8 mouse cellular contexts compared by ENCODE assay signal in the genomic region with DNA sequence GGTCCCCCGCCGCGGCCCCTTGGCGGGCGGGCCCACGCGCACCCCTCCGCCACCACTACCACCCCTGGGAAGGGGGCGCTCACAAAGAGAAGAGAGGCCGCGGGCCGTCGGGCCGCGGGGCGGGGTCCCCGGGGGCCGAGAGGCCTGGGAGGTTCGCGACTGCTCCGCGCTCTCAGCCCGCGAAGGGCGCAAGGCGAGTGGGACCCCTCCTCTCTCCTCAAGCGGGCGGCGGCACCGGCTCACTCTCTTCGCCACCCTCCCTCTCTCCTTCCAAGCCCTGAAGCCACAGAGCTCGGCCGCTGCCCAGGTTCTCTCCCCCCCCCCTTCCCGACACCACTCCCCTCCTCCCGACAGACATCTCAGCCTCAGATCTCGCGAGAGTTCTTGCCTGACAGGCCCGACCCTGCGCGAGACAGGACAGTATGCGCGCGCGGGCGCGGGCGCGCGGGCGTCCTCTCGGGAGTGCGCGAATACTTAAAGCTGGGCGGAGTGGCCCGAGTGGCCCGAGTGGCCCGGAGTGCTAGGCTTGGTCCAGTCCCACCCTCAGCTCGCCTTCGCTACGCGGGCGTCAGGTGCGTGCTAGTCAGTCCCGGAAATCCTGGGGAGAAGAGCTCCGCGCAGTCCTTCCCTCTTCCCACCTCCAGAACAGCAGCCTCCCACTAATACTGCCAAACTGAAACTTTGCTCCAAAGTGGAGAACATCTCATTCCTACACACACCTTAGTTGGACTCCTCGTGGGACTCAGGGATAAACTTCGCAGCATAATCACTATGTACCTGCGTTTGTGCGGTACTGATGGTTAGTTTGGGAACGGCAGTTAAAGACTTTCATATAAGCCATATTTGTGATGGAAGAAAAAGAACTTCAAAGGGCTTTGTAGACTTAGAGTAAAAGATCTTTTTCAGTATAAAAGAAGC. TPM values are rescaled to one million over a fixed set of nuclear protein-coding genes. Genes with fewer than 3 reads are reported as not detected.
DNase-seq lines count a peak whose midpoint lies in the region; ATAC-seq and TF ChIP-seq lines count a peak whose summit lies in the region.

A gene (minus strand): TSS at position 278 of the 918 bp plus-strand sequence.

- peak within 1 kb of the TSS; percentile 97 for H3K9ac ChIP-seq in ES-E14 (ENCODE audit: insufficient read depth, low read depth, low read length, poor library complexity, severe bottlenecking)
- peak within 1 kb of the TSS; percentile 97 for H3K9ac ChIP-seq in forebrain, embryonic 15.5 days (replicated peaks)

- TF ChIP-seq CTCF in lung, adult 2 months (IDR thresholded peaks at IDR 0.05; ENCODE audit: insufficient read depth, low read length) = no peak

- H3K36me3 ChIP-seq in ES-E14 (ENCODE audit: control insufficient read depth, insufficient read depth, low read length, poor library complexity, severe bottlenecking) = 0 out of 2 replicates have a peak, but pooled peaks cover 2% of the 10 kb centered on the region
- no peaks in the 10 kb centered on the region for H3K36me3 ChIP-seq in forebrain, embryonic 15.5 days

- peak; percentile 65 for TF ChIP-seq POLR2A in lung, adult 2 months (IDR thresholded peaks at IDR 0.05; ENCODE audit: borderline replicate concordance, extremely low read depth, low read depth, low read length)

- DNase-seq in ES-E14 (ENCODE audit: low read depth, low spot score) = peak; percentile 96
- peak; percentile 95 for DNase-seq in cerebellum, adult 11-12 months
- peak; percentile 92 for DNase-seq in heart, postnatal 25 days (ENCODE audit: low spot score)
- DNase-seq in layer of hippocampus, adult 18-20 months (ENCODE audit: low spot score in 2 of 2) = peak; percentile 92 to 96
- DNase-seq in lung, adult 2 months = peak; percentile 92
- DNase-seq in thymus, adult 18-20 months = peak; percentile 89 to 93

- H3K4me3 ChIP-seq in ES-E14 (ENCODE audit: insufficient read depth in 1 of 2, low read depth in 1 of 2, low read length in 2 of 2, poor library complexity in 1 of 2, severe bottlenecking in 1 of 2) = peak within 1 kb of the TSS; percentile 85 to 91
- peak within 1 kb of the TSS; percentile 95 for H3K4me3 ChIP-seq in forebrain, embryonic 15.5 days
- H3K4me3 ChIP-seq in lung, adult 2 months (replicated peaks; ENCODE audit: extremely low read depth, low read depth, low read length) = peak within 1 kb of the TSS; percentile 85

- peaks cover 2 to 3% of the 10 kb centered on the region in 2 experiments; a peak in 2 of 4 replicates for H3K4me1 ChIP-seq in ES-E14 (ENCODE audit: control insufficient read depth in 2 of 2, insufficient read depth in 2 of 2, low read length in 2 of 2, poor library complexity in 1 of 2)
- H3K4me1 ChIP-seq in forebrain, embryonic 15.5 days = peaks cover 31% of the 10 kb centered on the region
- H3K4me1 ChIP-seq in lung, adult 2 months (ENCODE audit: control insufficient read depth, insufficient read depth, low read length) = peaks cover 10% of the 10 kb centered on the region

- WGBS in forebrain, embryonic 15.5 days = 2% methylated on average over 51 of the region's 71 CpGs
- WGBS in lung, adult 2 months = under 1% methylated on average over 58 of the region's 71 CpGs

- ATAC-seq in forebrain, embryonic 15.5 days (replicated peaks) = peak; percentile 92
- peak; percentile 96 for ATAC-seq in neutrophil, adult 5-6 weeks (ENCODE audit: extremely low read depth, insufficient number of reproducible peaks, low FRiP score, poor library complexity, severe bottlenecking)

- intact Hi-C loops in heart, postnatal 25 days (cut with DNase I) = loop anchor here (10.0 kb wide), 1 partner anchor 93 kb away; a partner anchor contains a TSS

- H3K9me3 ChIP-seq in ES-E14 (ENCODE audit: control insufficient read depth, insufficient read depth, low read depth, low read length) = no peaks in the 10 kb centered on the region
- no peaks in the 10 kb centered on the region for H3K9me3 ChIP-seq in forebrain, embryonic 15.5 days

- peak within 1 kb of the TSS; percentile 91 for H3K27ac ChIP-seq in ES-E14 (ENCODE audit: insufficient read depth, low read depth, low read length, poor library complexity, severe bottlenecking)
- H3K27ac ChIP-seq in forebrain, embryonic 15.5 days (replicated peaks) = peak within 1 kb of the TSS; percentile 97

- peak within 1 kb of the TSS; percentile 62 for H3K4me2 ChIP-seq in forebrain, embryonic 15.5 days (replicated peaks)

- no peaks in the 10 kb centered on the region for H3K27me3 ChIP-seq in forebrain, embryonic 15.5 days

- in situ Hi-C loops in ES-E14 (cut with MboI; ENCODE audit: low sequenced_read_pairs in 2 of 2, unreplicated experiment in 2 of 2) = no loop called here

TF ChIP-seq in ES-E14, 5 proteins besides CTCF, POLR2A, EP300 and RAD21:
- TF ChIP-seq ZNF384 (IDR thresholded peaks at IDR 0.05; ENCODE audit: low read depth, low read length) (no peak), HCFC1 (IDR thresholded peaks at IDR 0.05; ENCODE audit: borderline replicate concordance, insufficient read depth, low read length) (peak; percentile 63; the same call in 1 of the 2 replicates), MAFK (IDR thresholded peaks at IDR 0.05; ENCODE audit: insufficient read depth, low read depth, low read length) (no peak), CHD2 (IDR thresholded peaks at IDR 0.05; ENCODE audit: low read depth, low read length) (peak; percentile 97), ZC3H11A (IDR thresholded peaks at IDR 0.05; ENCODE audit: borderline replicate concordance, low read depth, low read length) (no peak)

RNA-seq across cellular contexts. Expression of the gene that starts here (rescaled TPM):
- 48.4 and 60.8 TPM in 2 replicates for total RNA-seq in ES-E14 (2012; rRNA removed)
- polyA plus RNA-seq in forebrain, embryonic 15.5 days (2015; fragmentation: Nextera tagmentation; extraction: Ambion mirVana) = 27.0 and 28.9 TPM in 2 replicates
- 10 to 100 TPM; 51.8 to 58.4 TPM for total RNA-seq in heart, postnatal 25 days (2021)
- total RNA-seq in layer of hippocampus, adult 18-20 months (2021) = 100 to 1,000 TPM; 109 to 110 TPM
- 5.2 and 9.2 TPM in 2 replicates for polyA plus RNA-seq in lung, adult 2 months (2012; rRNA removed)
- 84.1 and 92.2 TPM in 2 replicates for total RNA-seq in neutrophil, adult 5-6 weeks (2017)

Comparison
In these comparisons a context has a peak if more than half of its experiments do, and no peak if none do; other contexts are left out.
1. Peak in every context shown above with its lines: DNase-seq, ATAC-seq, H3K4me3 ChIP-seq and H3K27ac ChIP-seq.